Mouse (Mus musculus) layer of hippocampus, postnatal 25 days (tissue): Measurements from ENCODE around the gene Rcc1l. TPM values are rescaled to one million over a fixed set of nuclear protein-coding genes. Genes with fewer than 3 reads are reported as not detected.

Experiments used
- DNase-seq, 2 experiments: peaks; one replicate each; pipeline ENCODE4 v3.0.0; 2022; ENCODE audit warnings: mixed read lengths in 2 of 2, low spot score in 1 of 2; ENCODE audit errors: extremely low spot score in 1 of 2
- total RNA-seq, 2 experiments: library from RNA; stranded (reverse); gene quantifications; 2 replicates each; pipeline ENCODE4 v1.2.3; 2021

Gene Rcc1l
- total RNA-seq, 2 experiments from 2014 or later: 14.0 to 15.7 TPM

- DNase-seq: peak in 1 of 2 experiments; percentile 26
Measured at GRCm38 (mm10) chr5:134173206-134173605, 3.4 kb downstream of the Rcc1l start.

GRCm38 (mm10) chr5:134170167-134170566 is 6.4 kb downstream of the Rcc1l start:
- no peak for DNase-seq

GRCm38 (mm10) chr5:134169231-134169630 is 7.3 kb downstream of the Rcc1l start:
- DNase-seq: no peak

- DNase-seq: no peak
Measured at GRCm38 (mm10) chr5:134168033-134168432, 8.5 kb downstream of the Rcc1l start.

- DNase-seq: no peak
Measured at GRCm38 (mm10) chr5:134166642-134167041, 9.9 kb downstream of the Rcc1l start.

GRCm38 (mm10) chr5:134164688-134165087 is 11.9 kb downstream of the Rcc1l start:
- no peak for DNase-seq

GRCm38 (mm10) chr5:134155916-134156466 is 20.6 kb downstream of the Rcc1l start:
- DNase-seq: no peak

- no peak for DNase-seq
Measured at GRCm38 (mm10) chr5:134151895-134152294, 24.7 kb downstream of the Rcc1l start.

GRCm38 (mm10) chr5:134148153-134148552 is 28.4 kb downstream of the Rcc1l start:
- DNase-seq: no peak

GRCm38 (mm10) chr5:134147194-134147753 is 29.3 kb downstream of the Rcc1l start:
- no peak for DNase-seq

- no peak for DNase-seq
Measured at GRCm38 (mm10) chr5:134144986-134145385, 31.6 kb downstream of the Rcc1l start.

- no peak for DNase-seq
Measured at GRCm38 (mm10) chr5:134142381-134142780, 34.2 kb downstream of the Rcc1l start.

GRCm38 (mm10) chr5:134141236-134141635 is 35.3 kb downstream of the Rcc1l start:
- DNase-seq: no peak

- DNase-seq: no peak
Measured at GRCm38 (mm10) chr5:134139429-134139828, 37.1 kb downstream of the Rcc1l start.

GRCm38 (mm10) chr5:134137933-134138332 is 38.6 kb downstream of the Rcc1l start:
- no peak for DNase-seq

- DNase-seq: no peak
Measured at GRCm38 (mm10) chr5:134136022-134136421, 40.6 kb downstream of the Rcc1l start.

GRCm38 (mm10) chr5:134131586-134131985 is 45.0 kb downstream of the Rcc1l start:
- no peak for DNase-seq

GRCm38 (mm10) chr5:134126232-134126631 is 50.3 kb downstream of the Rcc1l start:
- no peak for DNase-seq

GRCm38 (mm10) chr5:134123846-134124245 is 52.7 kb downstream of the Rcc1l start:
- no peak for DNase-seq

- no peak for DNase-seq
Measured at GRCm38 (mm10) chr5:134121893-134122259, 54.7 kb downstream of the Rcc1l start.

- no peak for DNase-seq
Measured at GRCm38 (mm10) chr5:134121138-134121892, 55.3 kb downstream of the Rcc1l start.

- DNase-seq: no peak
Measured at GRCm38 (mm10) chr5:134120135-134120534, 56.4 kb downstream of the Rcc1l start.
